Mouse (Mus musculus) frontal cortex, adult (tissue): ENCODE results near the gene Mia2.
A peak's percentile ranks its signal among the peaks of the same experiment; 100 is the strongest.
"Not testable (repeated sequence)": the region's sequence is repeated elsewhere in the genome, so short reads cannot be mapped to it uniquely, and the experiment has no call there.

Experiments
- ATAC-seq: cut with Nextera tagmentation; 2 replicates; pipeline ENCODE4 v1.9.2; 2017; ENCODE audit warnings: mild to moderate bottlenecking, moderate library complexity, mixed read lengths; ENCODE audit not compliant: low TSS enrichment

The Mia2 gene

GRCm38 (mm10) chr12:59095104-59096025 is at the start of gene Mia2:
Gene Mia2, plus strand, starts transcription at chr12:59095799.
- no peak for ATAC-seq

- no peak for ATAC-seq
Measured at GRCm38 (mm10) chr12:59052470-59052869, 43.1 kb upstream of the Mia2 start.

GRCm38 (mm10) chr12:59053166-59053565 is 42.4 kb upstream of the Mia2 start:
- no peak for ATAC-seq

GRCm38 (mm10) chr12:59053976-59054375 is 41.6 kb upstream of the Mia2 start:
- ATAC-seq = no peak

- ATAC-seq = no peak
Measured at GRCm38 (mm10) chr12:59055196-59055850, 40.3 kb upstream of the Mia2 start.

- no peak for ATAC-seq
Measured at GRCm38 (mm10) chr12:59056222-59056621, 39.4 kb upstream of the Mia2 start.

- not testable (repeated sequence) for ATAC-seq
Measured at GRCm38 (mm10) chr12:59058242-59058641, 37.4 kb upstream of the Mia2 start.

- ATAC-seq = no peak
Measured at GRCm38 (mm10) chr12:59060322-59060721, 35.3 kb upstream of the Mia2 start.

- peak; percentile 97 for ATAC-seq
Measured at GRCm38 (mm10) chr12:59060993-59061595, 34.5 kb upstream of the Mia2 start, which contains the start of gene Trappc6b. Gene Trappc6b, minus strand, starts transcription at chr12:59061472.

- ATAC-seq = no peak
Measured at GRCm38 (mm10) chr12:59064837-59065236, 30.8 kb upstream of the Mia2 start.

- no peak for ATAC-seq
Measured at GRCm38 (mm10) chr12:59065776-59066175, 29.8 kb upstream of the Mia2 start.

- ATAC-seq = peak; percentile 100
Measured at GRCm38 (mm10) chr12:59066448-59067077, 29.0 kb upstream of the Mia2 start, which contains the start of gene Pnn. Gene Pnn, plus strand, starts transcription at chr12:59066884.

- ATAC-seq = peak; percentile 18; the same call in 1 of the 2 replicates
Measured at GRCm38 (mm10) chr12:59067095-59067494, 28.5 kb upstream of the Mia2 start.

GRCm38 (mm10) chr12:59068791-59069190 is 26.8 kb upstream of the Mia2 start:
- ATAC-seq = no peak

- ATAC-seq = peak; percentile 86
Measured at GRCm38 (mm10) chr12:59072286-59072685, 23.3 kb upstream of the Mia2 start.

- peak; percentile 73 for ATAC-seq
Measured at GRCm38 (mm10) chr12:59074052-59074451, 21.5 kb upstream of the Mia2 start.

- no peak for ATAC-seq
Measured at GRCm38 (mm10) chr12:59076996-59077395, 18.6 kb upstream of the Mia2 start.

GRCm38 (mm10) chr12:59077883-59078282 is 17.7 kb upstream of the Mia2 start:
- ATAC-seq = no peak

GRCm38 (mm10) chr12:59080461-59080860 is 15.1 kb upstream of the Mia2 start:
- ATAC-seq = no peak

GRCm38 (mm10) chr12:59084446-59084845 is 11.2 kb upstream of the Mia2 start:
- no peak for ATAC-seq

- no peak for ATAC-seq
Measured at GRCm38 (mm10) chr12:59086171-59086570, 9.4 kb upstream of the Mia2 start.

GRCm38 (mm10) chr12:59093543-59093942 is 2.1 kb upstream of the Mia2 start:
- no peak for ATAC-seq
